Mouse (Mus musculus) myocyte (in vitro differentiated cells): ENCODE measurements around the gene Cdh3.

Experiments used
- E2F4 ChIP-seq: IDR thresholded peaks from one replicate; pipeline ENCODE4 v1.6.1; 2011; ENCODE audit warnings: mild to moderate bottlenecking, control low read depth, moderate library complexity; ENCODE audit not compliant: insufficient read depth
- MYOD1 ChIP-seq, 3 experiments: IDR thresholded peaks; one replicate each; pipeline ENCODE4 v1.6.1; 2011; ENCODE audit warnings: control low read depth in 2 of 3, low read depth in 2 of 3, mild to moderate bottlenecking in 2 of 3, moderate library complexity in 1 of 3; ENCODE audit not compliant: insufficient read length in 2 of 3, control insufficient read depth in 1 of 3
- POLR2A ChIP-seq: IDR thresholded peaks from one replicate; pipeline ENCODE4 v1.6.1; 2011; ENCODE audit warnings: low read depth, mild to moderate bottlenecking, control low read depth, moderate library complexity; ENCODE audit not compliant: insufficient read length
- POLR2AphosphoS2 ChIP-seq: IDR thresholded peaks from one replicate; pipeline ENCODE4 v1.6.1; 2011; ENCODE audit warnings: low read depth, control low read depth; ENCODE audit not compliant: insufficient read length
- USF1 ChIP-seq: IDR thresholded peaks from one replicate; pipeline ENCODE4 v1.6.1; 2011; ENCODE audit warnings: low read depth, mild to moderate bottlenecking, control low read depth, moderate library complexity

GRCm38 (mm10) chr8:106599265-106599979 lies 88.7 kb downstream of the Cdh3 start:
- no peak for TF ChIP-seq POLR2A
- no peak for TF ChIP-seq USF1
- no peak for TF ChIP-seq MYOD1 (IDR thresholded peaks at IDR 0.05; ENCODE audit: control insufficient read depth in 1 of 3, insufficient read length in 2 of 3, low read depth in 2 of 3)
- TF ChIP-seq E2F4, result no peak
- TF ChIP-seq POLR2AphosphoS2, result no peak
